Comparison of ENCODE assay signal across 15 mouse cellular contexts in the genomic region with DNA sequence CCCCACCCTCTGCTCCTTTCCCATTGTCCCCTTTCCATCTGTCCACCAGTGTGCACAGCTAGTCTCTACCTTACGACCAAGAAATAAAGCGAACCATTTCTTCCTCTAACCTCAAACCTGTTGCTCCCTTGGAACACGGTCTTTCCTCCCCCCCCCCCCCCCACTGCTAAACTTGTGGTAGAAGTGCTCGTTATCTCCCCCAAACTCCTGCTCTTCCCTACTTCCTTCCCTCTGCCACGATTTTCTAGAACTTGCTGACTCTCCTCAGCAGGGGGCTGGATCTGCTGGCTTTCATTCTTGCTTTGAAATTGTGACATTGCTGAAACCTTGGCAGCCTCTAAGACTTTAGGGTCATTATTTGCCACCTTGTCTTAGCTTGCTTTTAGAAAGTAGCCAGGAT.
"Had no signal": no experiment of that assay in that cellular context is flagged by ENCODE, and none has a peak within 500 bp of the region (broad histone marks: within the 10 kb centered on the region; RNA-seq: fewer than 3 reads in every experiment).

No protein-coding gene starts in this region.

- H3K4me1 ChIP-seq: limb, embryonic 10.5 days; midbrain, embryonic 15.5 days; neural tube, embryonic 13.5 days had no signal

- H3K36me3 ChIP-seq: limb, embryonic 10.5 days; midbrain, embryonic 15.5 days; neural tube, embryonic 13.5 days had no signal

- DNase-seq: kidney, adult 8-10 months; kidney, postnatal 25 days; lung, adult 2 months; right cerebral cortex, adult 18-20 months; right cerebral cortex, postnatal 25 days; thymus, postnatal 4 days had no signal

- ATAC-seq: intestine, postnatal 0 days; lung, postnatal 0 days; midbrain, embryonic 15.5 days had no signal

- H3K4me2 ChIP-seq: midbrain, embryonic 11.5 days; midbrain, embryonic 15.5 days; neural tube, embryonic 13.5 days had no signal

- H3K9ac ChIP-seq: liver, embryonic 14.5 days; midbrain, embryonic 15.5 days; neural tube, embryonic 13.5 days had no signal

- H3K4me3 ChIP-seq: left cerebral cortex, adult 2 months; limb, embryonic 10.5 days; midbrain, embryonic 15.5 days; neural tube, embryonic 13.5 days had no signal

- H3K9me3 ChIP-seq: limb, embryonic 10.5 days; midbrain, embryonic 15.5 days; neural tube, embryonic 13.5 days had no signal

- H3K27ac ChIP-seq: left cerebral cortex, adult 2 months; limb, embryonic 10.5 days; liver, embryonic 14.5 days; macrophage; midbrain, embryonic 15.5 days; neural tube, embryonic 13.5 days had no signal

- H3K27me3 ChIP-seq: midbrain, embryonic 15.5 days; neural tube, embryonic 13.5 days had no signal
